Mouse (Mus musculus): ENCODE measurements around the gene Gm20388. TPM values are rescaled to one million over a fixed set of nuclear protein-coding genes. Genes with fewer than 3 reads are reported as not detected.

Gm20388 gene
- total RNA-seq, 2 experiments from 2014 or later: 6.8 to 7.8 TPM

DNA sequence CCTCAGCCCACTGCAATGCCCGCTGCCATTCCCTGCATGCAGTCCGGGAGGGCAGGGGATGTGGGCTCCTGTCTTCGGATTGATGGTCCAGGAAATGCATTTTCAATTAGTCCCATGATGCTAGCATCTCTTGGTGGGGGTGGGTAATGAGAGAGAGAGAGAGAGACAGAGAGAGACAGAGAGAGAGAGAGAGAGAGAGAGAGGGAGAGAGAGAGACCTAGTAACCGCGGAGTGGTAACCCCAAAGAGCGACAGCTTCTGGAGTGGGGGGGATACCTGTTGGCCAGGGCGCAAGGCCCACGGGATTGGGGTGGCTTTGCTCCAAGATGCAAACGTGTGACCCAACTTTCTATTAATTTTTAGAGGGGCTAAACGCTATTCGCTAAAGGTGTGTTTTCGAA, 1818.7 kb downstream of the Gm20388 start, which contains the start of gene Jph3:
Gene Jph3, plus strand, starts transcription at position 301 of the 400 bp plus-strand sequence.
- no peak for DNase-seq
- intact Hi-C loops (cut with DNase I): loop anchor here (10.0 kb wide), 1 partner anchor 185 kb away; no protein-coding TSS in a partner anchor

DNA sequence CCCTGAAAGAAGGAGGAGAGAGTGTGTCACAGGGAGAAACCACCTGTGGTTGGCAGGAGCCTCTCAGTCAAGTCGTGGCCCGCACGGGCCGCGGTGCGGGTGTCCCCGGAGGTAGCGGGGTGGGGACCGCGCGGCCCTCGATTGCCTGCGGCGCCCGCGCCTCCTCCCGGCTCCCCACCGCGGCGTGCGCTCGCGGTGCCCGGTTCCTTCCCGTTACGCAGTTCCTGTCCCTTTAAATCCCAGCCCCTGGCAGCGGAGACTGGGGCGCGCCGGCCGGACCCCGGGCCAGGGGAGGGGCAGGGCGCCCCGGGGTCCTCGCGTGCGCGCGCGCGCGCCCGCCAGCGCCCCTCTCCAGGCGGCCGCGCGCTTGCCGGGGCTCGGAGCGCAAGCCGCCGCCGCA, 1819.1 kb downstream of the Gm20388 start:
- DNase-seq: no peak
- intact Hi-C loops (cut with DNase I): loop anchor here (10.0 kb wide), 1 partner anchor 185 kb away; no protein-coding TSS in a partner anchor

DNA sequence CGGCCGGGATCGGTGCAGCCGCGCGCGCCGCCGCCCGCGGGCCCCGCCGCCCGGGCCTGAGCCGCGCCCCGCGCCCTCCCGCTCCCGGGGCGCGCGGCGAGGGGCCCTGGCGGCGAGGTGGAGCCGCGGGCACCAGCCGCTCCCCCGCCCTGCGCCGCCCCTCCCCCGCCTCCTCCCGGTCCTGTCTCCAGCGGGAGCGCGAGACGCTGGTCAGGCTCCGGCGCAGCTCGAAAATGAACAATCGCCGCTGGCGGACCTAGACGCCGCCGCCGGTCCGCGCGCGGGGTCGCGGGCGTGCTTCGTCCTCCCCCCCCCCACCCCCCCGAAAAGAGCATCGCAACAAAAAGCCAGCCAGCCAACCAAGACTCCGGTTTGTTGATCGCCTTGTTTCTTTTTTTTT, 1819.5 kb downstream of the Gm20388 start:
- intact Hi-C loops (cut with DNase I): no loop called here
- DNase-seq: no peak

DNA sequence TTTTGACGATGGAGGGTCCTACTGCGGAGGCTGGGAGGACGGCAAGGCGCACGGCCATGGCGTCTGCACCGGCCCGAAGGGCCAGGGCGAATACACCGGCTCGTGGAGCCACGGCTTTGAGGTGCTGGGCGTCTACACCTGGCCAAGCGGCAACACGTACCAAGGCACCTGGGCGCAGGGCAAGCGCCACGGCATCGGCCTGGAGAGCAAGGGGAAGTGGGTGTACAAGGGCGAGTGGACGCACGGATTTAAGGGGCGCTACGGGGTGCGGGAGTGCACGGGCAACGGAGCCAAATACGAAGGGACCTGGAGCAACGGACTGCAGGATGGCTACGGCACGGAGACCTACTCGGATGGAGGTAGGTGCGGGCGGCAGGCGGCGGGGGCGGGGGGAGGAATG, 1820.0 kb downstream of the Gm20388 start:
- intact Hi-C loops (cut with DNase I): no loop called here
- no peak for DNase-seq

DNA sequence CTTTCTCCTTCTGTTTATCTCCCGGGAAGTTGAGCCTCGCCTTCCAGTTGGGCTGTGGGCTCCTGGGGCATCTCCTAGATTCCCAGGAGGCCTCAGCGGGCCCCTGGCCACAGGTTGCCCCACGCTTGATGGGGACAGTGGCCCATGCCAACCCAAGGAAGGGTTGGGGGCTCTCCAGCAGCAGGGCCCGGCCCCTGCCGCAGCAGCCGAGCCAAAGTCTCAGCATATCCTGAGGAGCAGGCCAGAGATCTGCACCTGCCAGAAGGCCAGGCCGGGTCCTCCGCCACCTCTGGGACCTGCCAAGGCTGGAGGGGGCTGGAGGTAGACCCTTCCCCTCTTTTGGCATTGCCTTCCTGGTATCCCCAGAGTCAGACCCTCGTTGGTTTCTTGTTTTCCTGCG, 1820.4 kb downstream of the Gm20388 start:
- DNase-seq: no peak
- intact Hi-C loops (cut with DNase I): no loop called here

DNA sequence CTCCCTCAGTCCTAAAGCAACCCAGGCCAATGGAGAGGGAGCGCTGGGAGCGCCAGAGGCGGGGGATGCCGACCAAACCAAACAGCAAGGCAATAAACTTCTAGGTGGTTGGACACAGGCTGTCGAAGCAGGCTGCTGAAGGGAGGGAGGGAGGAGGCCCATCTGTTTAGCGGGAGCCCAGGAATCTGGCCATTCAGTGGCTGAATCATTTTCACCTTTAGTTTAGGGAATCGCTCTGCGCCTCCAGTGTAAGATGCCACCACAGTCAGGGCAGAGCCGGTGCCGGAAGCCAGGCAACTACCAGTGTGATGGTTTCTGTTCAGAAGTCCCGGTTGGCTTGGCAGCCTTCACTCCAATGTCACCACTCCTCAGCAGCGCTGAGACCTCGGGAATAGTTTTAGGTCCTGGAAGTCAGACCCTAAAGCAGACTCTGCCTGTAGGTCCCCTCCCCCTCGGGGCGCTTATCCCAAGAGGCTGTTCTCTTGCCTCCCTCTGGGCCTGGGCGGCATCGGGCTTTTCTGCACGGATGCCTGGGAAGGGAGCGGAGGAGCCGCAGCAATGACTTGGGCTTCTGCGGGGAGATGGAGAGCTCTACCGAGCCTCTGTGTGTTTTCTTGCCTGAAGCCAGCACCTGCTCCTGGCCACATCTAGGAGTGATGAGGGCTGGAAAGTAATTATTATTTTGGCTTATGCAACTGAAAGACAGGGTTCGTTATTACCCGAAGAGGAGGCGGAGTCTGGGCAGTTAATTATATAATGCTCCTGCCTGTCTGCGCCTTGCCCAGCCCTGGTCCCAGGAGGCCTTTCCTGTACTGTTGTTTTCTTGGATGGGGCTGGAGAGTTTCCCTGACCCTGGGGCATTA, 1821.1 kb downstream of the Gm20388 start:
- intact Hi-C loops (cut with DNase I): no loop called here
- DNase-seq: no peak

DNA sequence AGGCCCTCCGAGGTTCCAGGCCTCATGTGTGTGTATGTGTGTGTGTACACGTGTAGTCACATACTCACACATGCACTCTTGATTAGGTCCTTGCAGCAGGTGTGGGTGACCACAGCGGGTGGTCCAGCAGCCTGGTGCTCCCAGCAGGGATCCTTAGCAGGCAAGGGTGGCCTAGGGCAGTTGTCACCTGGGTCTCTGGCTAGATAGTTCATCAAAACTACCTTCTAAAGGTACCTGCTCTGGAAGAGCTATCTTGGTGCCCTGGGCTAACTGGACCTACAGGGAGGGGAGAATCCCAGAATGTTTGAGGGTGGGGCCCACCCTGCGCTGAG, 1821.7 kb downstream of the Gm20388 start:
- intact Hi-C loops (cut with DNase I): no loop called here
- DNase-seq: no peak

DNA sequence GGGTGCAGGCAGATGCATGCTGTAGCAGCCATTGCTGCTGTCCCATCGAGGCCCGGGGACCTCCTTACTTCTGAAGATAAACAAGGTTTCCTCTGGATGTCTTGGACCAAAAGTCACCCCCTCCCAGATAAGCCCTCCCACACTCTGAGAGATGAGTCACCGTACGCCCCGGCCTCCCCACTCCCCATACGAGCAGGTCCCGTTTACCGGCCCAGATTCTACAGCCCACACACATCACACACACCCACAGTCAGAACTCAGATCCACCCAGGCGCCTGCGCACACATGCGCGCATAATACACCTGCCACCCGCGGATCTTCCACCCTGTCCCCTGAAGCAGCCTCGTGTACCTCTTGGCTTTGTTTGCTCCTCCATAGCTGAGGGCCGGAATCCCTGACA, 1823.6 kb downstream of the Gm20388 start:
- no peak for DNase-seq
- intact Hi-C loops (cut with DNase I): no loop called here

DNA sequence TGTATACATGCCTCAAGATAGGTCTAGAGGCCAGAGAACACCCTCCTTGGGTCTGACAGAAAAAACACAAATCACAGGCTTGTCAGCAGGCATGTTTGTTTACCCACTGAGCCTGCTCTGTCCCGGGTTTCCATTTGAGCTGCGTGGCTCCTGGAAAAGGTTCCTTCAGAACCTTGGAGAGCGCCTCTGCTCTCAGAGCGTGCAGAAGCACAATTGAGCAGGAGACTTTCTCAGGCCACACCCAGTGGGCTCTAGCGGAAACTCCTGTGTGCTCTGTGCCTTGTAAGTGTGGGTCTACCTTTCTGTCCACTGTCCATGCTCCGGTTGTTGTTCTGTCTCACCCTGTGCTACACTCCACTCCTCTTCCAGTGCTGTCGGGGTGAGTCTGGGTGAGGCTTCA, 1825.6 kb downstream of the Gm20388 start:
- intact Hi-C loops (cut with DNase I): no loop called here
- no peak for DNase-seq

DNA sequence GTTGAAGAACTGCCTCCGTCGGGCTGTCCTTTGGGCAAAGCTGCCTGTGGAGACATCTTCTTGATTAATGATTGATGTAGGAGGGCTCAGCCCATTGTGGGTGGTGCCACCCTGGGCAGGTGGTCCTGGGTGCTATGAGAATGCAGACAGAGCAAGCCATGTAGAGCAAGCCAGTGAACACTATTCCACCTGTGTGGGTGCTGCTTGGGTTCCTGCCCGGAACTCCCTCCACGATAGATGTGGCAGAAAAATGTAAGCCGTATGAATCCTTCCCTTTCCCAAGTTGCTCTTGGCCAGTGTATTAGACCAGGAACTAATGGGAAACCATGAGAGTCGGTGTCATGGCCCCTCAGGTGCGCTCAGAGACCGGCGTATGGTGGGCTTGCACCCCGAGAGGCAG, 1830.1 kb downstream of the Gm20388 start:
- no peak for DNase-seq
- intact Hi-C loops (cut with DNase I): no loop called here

DNA sequence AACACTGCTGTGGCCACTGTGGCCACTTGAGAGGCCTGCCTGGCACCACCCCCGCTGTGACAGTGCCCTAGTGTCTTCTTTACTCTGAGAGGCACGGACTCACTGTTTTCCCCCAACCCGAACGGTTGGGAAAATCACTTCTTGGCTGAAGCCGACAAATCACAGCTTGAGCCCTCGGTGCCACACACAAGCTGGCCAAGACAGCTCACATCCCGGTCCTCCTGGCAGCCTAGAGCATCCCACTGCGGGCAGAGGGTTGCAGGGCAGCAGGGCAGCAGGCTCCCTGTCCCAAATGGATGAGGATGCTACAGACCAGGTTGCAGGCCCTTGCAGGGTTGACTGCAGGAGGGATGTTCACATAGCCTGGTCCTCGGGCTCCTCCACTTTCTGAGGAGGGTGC, 1838.9 kb downstream of the Gm20388 start:
- intact Hi-C loops (cut with DNase I): no loop called here
- no peak for DNase-seq

DNA sequence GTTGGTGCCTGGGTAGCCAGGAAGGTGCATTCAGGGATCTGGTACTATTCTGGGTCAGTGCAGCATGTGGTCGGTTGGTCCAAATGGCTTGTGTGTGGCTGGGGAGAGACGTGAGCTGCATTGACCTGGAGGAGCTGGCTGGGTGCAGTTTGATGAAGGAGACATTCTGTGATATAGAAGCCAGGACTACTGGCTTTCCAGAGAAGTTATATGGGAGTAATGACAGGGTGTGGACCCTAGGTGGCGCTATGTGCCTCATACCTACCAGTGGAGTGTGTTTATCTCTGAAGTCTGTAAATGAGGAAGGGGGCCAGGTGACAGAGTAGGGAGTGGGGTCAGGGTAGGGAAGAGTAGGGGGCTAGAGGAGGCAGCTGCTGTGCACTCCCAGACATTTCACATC, 1839.9 kb downstream of the Gm20388 start:
- no peak for DNase-seq
- intact Hi-C loops (cut with DNase I): no loop called here

DNA sequence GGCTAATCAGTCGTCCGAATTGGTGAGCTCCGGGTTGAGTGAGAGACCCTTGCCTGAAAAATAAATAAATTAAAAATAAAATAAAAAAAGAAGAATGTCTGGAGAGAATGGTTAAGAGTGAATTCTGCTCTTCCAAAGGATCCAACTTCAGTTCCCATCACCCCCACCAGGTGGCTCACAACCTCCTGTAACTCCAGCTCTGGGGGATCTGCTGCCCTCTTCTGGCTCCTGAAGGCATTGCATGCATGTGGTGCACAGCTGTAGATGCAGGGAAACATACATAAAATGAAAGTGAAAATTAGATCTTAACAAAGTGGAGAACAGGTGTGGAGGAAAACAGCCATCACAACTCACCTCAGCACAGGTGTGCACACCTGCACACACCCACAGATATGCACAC, 1840.8 kb downstream of the Gm20388 start:
- DNase-seq: peak in 1 of 2 experiments; percentile 17
- intact Hi-C loops (cut with DNase I): no loop called here

DNA sequence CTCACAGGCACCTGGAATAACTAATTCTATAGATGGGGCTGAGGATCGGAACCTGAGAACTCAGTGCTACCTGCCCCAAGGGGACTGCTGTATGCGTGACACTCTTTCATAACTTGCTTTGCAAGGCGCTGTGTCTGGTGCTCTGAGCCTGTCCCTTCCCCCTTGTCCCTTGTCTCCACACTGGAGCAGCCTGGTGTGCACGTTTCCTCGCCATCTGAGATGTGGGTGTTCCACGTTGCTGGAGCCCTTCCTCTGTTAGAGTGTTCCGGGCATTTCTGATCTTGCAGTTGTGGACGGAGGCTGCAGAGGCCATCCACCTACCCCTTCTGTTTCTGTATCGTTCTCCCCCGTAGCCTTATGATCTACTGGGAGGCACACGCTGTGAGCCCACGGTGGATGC, 1847.8 kb downstream of the Gm20388 start:
- intact Hi-C loops (cut with DNase I): no loop called here
- no peak for DNase-seq

DNA sequence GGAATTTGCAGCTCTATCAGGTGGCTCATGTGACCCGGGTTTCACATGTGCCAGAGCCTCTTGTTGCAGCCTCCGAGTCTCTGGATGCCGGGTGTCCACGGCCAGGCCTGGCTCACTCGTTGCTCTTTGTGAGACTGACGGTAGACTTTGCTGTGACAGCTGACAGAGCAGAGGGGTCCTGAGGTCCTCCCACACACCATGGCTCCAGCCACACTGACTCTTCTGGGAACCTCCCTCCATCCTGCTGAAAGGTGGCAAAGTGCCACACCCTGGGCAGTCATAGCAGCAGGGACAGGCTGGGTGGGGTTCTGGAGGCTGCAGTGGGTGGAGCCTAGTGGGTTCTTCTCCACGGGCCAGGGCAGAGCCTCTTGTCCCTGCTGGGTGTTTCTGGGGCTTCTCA, 1849.8 kb downstream of the Gm20388 start:
- DNase-seq: no peak
- intact Hi-C loops (cut with DNase I): no loop called here

DNA sequence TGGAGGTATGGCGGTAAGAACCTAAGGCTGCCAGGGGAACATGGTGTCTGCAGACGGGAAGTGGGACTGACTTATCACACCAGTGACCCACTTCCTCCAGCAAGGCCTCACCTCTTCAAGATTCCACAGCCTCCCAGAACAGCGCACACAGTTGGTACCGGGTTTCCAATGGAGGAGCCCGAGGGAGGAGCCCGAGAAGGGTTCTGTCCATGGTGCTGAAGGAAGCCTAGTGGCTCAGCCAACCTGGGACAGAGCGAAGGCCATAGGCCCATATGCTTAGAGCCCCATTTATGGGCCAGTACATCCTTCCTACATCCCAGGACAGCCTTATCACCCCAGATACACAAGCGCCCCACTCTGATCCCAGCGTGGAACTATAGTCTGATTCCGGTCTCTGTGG, 1850.8 kb downstream of the Gm20388 start:
- intact Hi-C loops (cut with DNase I): no loop called here
- no peak for DNase-seq

DNA sequence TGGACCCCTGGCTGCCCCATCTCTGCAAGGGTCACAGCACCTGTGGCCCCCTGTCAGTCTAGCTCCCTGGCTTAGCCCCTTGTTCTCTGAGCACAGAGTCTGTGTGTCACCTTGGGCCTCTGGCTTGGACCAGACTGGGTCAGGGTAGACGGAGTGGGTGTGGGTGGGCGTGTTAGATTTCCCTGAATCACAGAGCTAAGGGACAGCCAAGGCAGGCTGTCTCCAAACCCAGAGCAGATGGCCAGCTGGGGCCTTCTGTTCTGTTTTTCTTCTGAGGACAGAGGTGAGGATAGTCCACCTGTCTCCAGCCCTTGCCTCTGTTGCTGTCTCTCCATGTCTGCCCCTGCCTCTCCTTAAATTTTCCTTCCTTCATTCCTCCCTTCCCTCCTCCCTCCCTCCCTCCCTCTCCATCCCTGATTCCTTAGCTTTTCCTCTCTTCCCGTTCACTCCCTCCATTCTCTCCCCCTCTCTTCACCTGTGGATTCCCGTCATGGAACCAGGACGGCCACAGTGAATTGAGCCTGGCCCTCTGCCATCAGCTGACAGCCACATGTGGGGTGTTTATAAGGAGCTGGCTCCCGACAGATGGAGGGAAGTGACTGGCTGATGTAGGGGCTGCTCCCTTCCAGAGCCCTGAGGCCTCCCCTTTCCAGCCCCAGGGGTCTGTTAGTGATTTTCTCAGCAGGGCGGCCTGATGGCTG, 1852.5 kb downstream of the Gm20388 start:
- intact Hi-C loops (cut with DNase I): no loop called here
- DNase-seq: no peak

DNA sequence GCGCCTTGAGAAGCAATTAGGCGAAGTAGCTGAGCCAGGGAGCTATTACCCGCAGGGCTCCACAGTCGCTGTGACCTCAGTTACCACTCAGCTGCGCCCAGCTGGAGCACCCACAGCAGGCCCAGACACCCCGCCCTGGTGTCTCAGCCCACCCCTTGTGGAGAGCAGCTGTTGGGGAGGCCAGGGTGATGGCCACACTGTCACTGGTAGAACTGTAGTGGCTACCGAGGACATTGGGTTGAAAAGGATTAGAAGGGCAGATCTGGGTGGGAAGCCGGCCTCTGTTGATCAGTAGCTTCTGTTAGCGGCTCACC, 1853.0 kb downstream of the Gm20388 start:
- intact Hi-C loops (cut with DNase I): no loop called here

DNA sequence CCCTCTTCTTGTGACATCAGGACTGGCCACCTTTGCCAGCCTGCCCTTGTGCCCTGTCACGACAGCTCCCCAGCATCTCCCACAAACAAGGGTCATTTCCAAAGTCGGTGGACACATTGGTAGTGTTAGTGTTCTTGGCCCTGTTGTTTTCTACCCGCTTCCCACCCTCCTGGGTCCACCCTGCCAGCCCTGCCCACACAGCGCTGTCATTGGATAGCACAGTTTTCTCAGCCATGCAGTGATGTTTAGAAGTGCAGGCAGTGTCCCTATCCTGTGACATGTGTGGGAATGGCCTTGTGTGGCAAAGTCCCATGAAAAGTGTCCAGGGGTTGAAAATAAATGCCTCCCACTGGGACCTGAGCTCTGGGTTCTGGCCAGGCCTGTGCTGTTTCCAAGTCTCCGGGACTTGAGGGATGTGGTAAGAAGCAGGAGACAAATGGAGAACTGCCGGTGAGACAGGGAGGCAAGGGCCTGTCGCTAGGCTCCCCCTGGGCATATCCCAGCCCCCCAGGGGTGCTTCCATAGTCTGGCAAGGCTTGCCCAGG, 1855.0 kb downstream of the Gm20388 start:
- intact Hi-C loops (cut with DNase I): no loop called here
- no peak for DNase-seq

More for the DNA sequence above, 1853.0 kb downstream of the Gm20388 start:
- DNase-seq: no peak

DNA sequence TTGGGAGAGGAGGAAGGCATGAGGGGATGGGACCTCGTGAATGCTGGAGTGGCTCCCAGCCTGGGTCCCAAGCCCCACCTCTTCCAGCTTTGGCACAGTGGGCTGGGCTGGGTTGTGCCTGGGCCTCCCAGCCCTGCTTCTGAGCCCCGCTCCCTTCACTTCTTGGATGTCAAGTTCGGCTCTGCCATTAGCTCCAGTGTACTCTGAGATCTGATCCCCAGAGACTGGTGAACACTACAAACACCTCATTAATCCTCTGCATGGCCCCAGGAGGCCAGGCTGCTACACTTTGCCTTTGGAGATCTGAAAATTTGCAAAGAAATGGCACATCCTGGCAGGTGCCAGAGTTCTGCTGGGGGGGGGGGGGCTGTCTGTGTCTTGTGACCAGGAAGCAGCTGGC, 1858.5 kb downstream of the Gm20388 start:
- intact Hi-C loops (cut with DNase I): no loop called here
- no peak for DNase-seq

DNA sequence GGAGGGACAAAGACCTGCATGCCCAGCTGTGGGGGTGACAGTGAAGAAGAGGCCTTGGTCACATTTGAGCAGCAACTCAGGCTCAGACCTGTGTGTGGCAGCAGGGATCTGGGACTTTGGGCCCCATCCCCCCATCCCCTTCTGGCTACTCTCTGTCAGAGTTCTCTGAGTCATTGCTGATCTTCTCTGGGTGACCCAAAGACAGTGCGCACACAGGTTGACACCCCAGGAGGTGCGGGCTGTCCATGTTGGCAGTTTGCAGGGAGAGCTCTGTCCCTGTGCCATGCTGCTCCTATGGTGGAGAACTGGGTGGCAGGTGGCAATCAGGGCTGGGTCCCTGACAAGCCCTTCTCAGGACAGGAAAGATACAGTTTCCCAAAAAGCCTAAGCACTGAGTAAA, 1859.0 kb downstream of the Gm20388 start:
- intact Hi-C loops (cut with DNase I): no loop called here
- DNase-seq: no peak
